19 mouse cellular contexts compared by ENCODE assay signal in genomic region chr12:88841350-88841749, GRCm38 (mm10).
DNase-seq lines count a peak whose midpoint lies in the region; ATAC-seq and TF ChIP-seq lines count a peak whose summit lies in the region.
"Had no signal": no experiment of that assay in that cellular context is flagged by ENCODE, and none has a peak within 500 bp of the region (broad histone marks: within the 10 kb centered on the region; RNA-seq: fewer than 3 reads in every experiment).

No protein-coding gene starts in this region.

- H3K27ac ChIP-seq in hindbrain, postnatal 0 days: peak overlapping the region; percentile 36; the same call in 1 of the 2 replicates
- no peak overlapping the region for H3K27ac ChIP-seq in hindbrain, embryonic 12.5 days
- H3K27ac ChIP-seq in midbrain, postnatal 0 days (ENCODE audit: low read depth, low read length): no peak overlapping the region
- H3K27ac ChIP-seq in midbrain, embryonic 15.5 days: no peak overlapping the region

- 72% methylated on average over 6 of the region's 6 CpGs for WGBS in hindbrain, postnatal 0 days
- 84% methylated on average over 6 of the region's 6 CpGs for WGBS in hindbrain, embryonic 12.5 days
- WGBS in midbrain, postnatal 0 days: 56% methylated on average over 6 of the region's 6 CpGs
- WGBS in midbrain, embryonic 15.5 days: 61% methylated on average over 6 of the region's 6 CpGs

- no peak for TF ChIP-seq CTCF in hindbrain, postnatal 0 days (IDR thresholded peaks at IDR 0.05; ENCODE audit: low read depth)
- TF ChIP-seq CTCF in midbrain, postnatal 0 days (IDR thresholded peaks at IDR 0.05): no peak

- H3K27me3 ChIP-seq in hindbrain, postnatal 0 days (ENCODE audit: insufficient read depth, low read length): no peaks in the 10 kb centered on the region
- no peaks in the 10 kb centered on the region for H3K27me3 ChIP-seq in hindbrain, embryonic 12.5 days
- no peaks in the 10 kb centered on the region for H3K27me3 ChIP-seq in midbrain, postnatal 0 days (ENCODE audit: insufficient read depth, low read length)
- no peaks in the 10 kb centered on the region for H3K27me3 ChIP-seq in midbrain, embryonic 15.5 days (replicated peaks)
- H3K27me3 ChIP-seq: CH12.LX, Patski had no signal

- H3K4me2 ChIP-seq in hindbrain, postnatal 0 days (ENCODE audit: low read depth, low read length): no peak overlapping the region
- H3K4me2 ChIP-seq in hindbrain, embryonic 12.5 days (replicated peaks): no peak overlapping the region
- H3K4me2 ChIP-seq in midbrain, postnatal 0 days (ENCODE audit: low read depth, low read length, poor library complexity, severe bottlenecking): no peak overlapping the region
- H3K4me2 ChIP-seq in midbrain, embryonic 15.5 days: no peak overlapping the region

- H3K9ac ChIP-seq in hindbrain, postnatal 0 days (replicated peaks; ENCODE audit: low read length): no peak overlapping the region
- no peak overlapping the region for H3K9ac ChIP-seq in hindbrain, embryonic 12.5 days
- no peak overlapping the region for H3K9ac ChIP-seq in midbrain, postnatal 0 days (replicated peaks; ENCODE audit: low read length, poor library complexity, severe bottlenecking)
- no peak overlapping the region for H3K9ac ChIP-seq in midbrain, embryonic 15.5 days

- no peaks in the 10 kb centered on the region for H3K4me1 ChIP-seq in hindbrain, postnatal 0 days (ENCODE audit: insufficient read depth, low read length)
- no peaks in the 10 kb centered on the region for H3K4me1 ChIP-seq in hindbrain, embryonic 12.5 days
- no peaks in the 10 kb centered on the region for H3K4me1 ChIP-seq in midbrain, postnatal 0 days (ENCODE audit: insufficient read depth, low read length)
- no peaks in the 10 kb centered on the region for H3K4me1 ChIP-seq in midbrain, embryonic 15.5 days

- ATAC-seq in hindbrain, postnatal 0 days: peak; percentile 80
- no peak for ATAC-seq in hindbrain, embryonic 12.5 days (ENCODE audit: low FRiP score)
- ATAC-seq in midbrain, postnatal 0 days (ENCODE audit: low FRiP score): 0 out of 2 replicates have a peak, but pooled peaks have one; percentile 20
- no peak for ATAC-seq in midbrain, embryonic 15.5 days (replicated peaks)
- ATAC-seq: activated CD4-positive, CD25-positive, alpha-beta regulatory T cell, adult 4 months; CD4-positive, CD25-positive, alpha-beta regulatory T cell, adult 4 months; Patski had no signal

- no peak overlapping the region for H3K4me3 ChIP-seq in hindbrain, postnatal 0 days (ENCODE audit: low read length)
- no peak overlapping the region for H3K4me3 ChIP-seq in hindbrain, embryonic 12.5 days
- no peak overlapping the region for H3K4me3 ChIP-seq in midbrain, postnatal 0 days (ENCODE audit: low read depth, low read length)
- no peak overlapping the region for H3K4me3 ChIP-seq in midbrain, embryonic 15.5 days

- no peaks in the 10 kb centered on the region for H3K9me3 ChIP-seq in hindbrain, postnatal 0 days (ENCODE audit: low read length)
- no peaks in the 10 kb centered on the region for H3K9me3 ChIP-seq in hindbrain, embryonic 12.5 days (replicated peaks)
- H3K9me3 ChIP-seq in midbrain, postnatal 0 days (ENCODE audit: low read length): no peaks in the 10 kb centered on the region
- no peaks in the 10 kb centered on the region for H3K9me3 ChIP-seq in midbrain, embryonic 15.5 days
- H3K9me3 ChIP-seq: G1E had no signal

- H3K36me3 ChIP-seq in hindbrain, postnatal 0 days (ENCODE audit: insufficient read depth, low read length): no peaks in the 10 kb centered on the region
- H3K36me3 ChIP-seq in hindbrain, embryonic 12.5 days: no peaks in the 10 kb centered on the region
- no peaks in the 10 kb centered on the region for H3K36me3 ChIP-seq in midbrain, postnatal 0 days (ENCODE audit: insufficient read depth, low read length)
- H3K36me3 ChIP-seq in midbrain, embryonic 15.5 days (replicated peaks): no peaks in the 10 kb centered on the region
- H3K36me3 ChIP-seq: G1E had no signal

- peak; percentile 47 for DNase-seq in hindbrain, postnatal 0 days (ENCODE audit: low spot score)
- DNase-seq in midbrain, postnatal 0 days (ENCODE audit: low spot score): peak; percentile 53
- DNase-seq: adrenal gland, adult 2 months; adrenal gland, adult 8-10 months; adrenal gland, postnatal 10 days; adrenal gland, postnatal 14 days; adrenal gland, postnatal 25 days; adrenal gland, postnatal 36 days; B cell, adult 2 months; cerebellum, adult 11 months; cerebellum, adult 11-12 months; cerebellum, adult 18-20 months had no signal

Comparison
In these comparisons a context has a peak if more than half of its experiments do, and no peak if none do; other contexts are left out.
1. ATAC-seq: peak in hindbrain, postnatal 0 days (single experiment) and midbrain, postnatal 0 days (single experiment); none in hindbrain, embryonic 12.5 days (single experiment) and midbrain, embryonic 15.5 days (single experiment).